14 mouse cellular contexts compared by ENCODE assay signal in the genomic region with DNA sequence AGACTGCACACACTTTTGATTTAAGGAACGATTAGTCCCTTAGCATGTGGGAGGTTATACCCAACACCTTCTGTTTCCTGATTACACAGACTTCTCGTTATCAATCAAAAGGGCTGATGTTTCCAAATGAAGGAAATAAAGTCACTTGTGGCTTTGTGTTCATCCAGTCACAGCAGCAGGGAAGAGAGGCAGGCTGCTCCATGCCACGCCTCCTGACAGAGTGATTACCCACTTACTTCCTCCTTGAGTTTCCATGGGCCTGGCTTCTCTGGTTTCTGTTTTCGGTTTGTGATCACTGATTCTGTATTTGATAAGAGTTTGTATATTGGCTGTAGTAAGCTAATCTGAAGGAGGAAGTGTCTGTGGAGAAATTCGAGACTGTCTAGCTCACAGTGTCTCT. TPM values are rescaled to one million over a fixed set of nuclear protein-coding genes. Genes with fewer than 3 reads are reported as not detected.
DNase-seq lines count a peak whose midpoint lies in the region; ATAC-seq and TF ChIP-seq lines count a peak whose summit lies in the region.
"Had no signal": no experiment of that assay in that cellular context is flagged by ENCODE, and none has a peak within 500 bp of the region (broad histone marks: within the 10 kb centered on the region; RNA-seq: fewer than 3 reads in every experiment).

No protein-coding gene starts in this region.

- 0 out of 2 replicates have a peak overlapping the region, but pooled peaks have one; percentile 5 for H3K27ac ChIP-seq in layer of hippocampus, adult 2 months
- H3K27ac ChIP-seq in heart, embryonic 10.5 days, result no peak overlapping the region
- H3K27ac ChIP-seq in gastrocnemius, adult 2 months, result no peak overlapping the region
- H3K27ac ChIP-seq: embryonic facial prominence, embryonic 12.5 days; forebrain, embryonic 15.5 days had no signal

- peak; percentile 96 for ATAC-seq in common myeloid progenitor, adult 5-6 weeks (replicated peaks; ENCODE audit: low read depth, poor library complexity, severe bottlenecking)
- ATAC-seq in megakaryocyte-erythroid progenitor cell, adult 5-6 weeks (replicated peaks; ENCODE audit: low FRiP score, low TSS enrichment, poor library complexity, severe bottlenecking), result peak; percentile 37
- ATAC-seq: forebrain, embryonic 15.5 days; midbrain, embryonic 16.5 days had no signal

- intact Hi-C loops in gastrocnemius, adult 2 months (cut with DNase I), result no loop called here
- intact Hi-C loops in left cerebral cortex, postnatal 10 days (cut with DNase I), result no loop called here

- WGBS in heart, embryonic 10.5 days, result 81% methylated on average over 5 of the region's 5 CpGs

- H3K27me3 ChIP-seq in heart, embryonic 10.5 days (ENCODE audit: insufficient read depth, poor library complexity, severe bottlenecking), result no peaks in the 10 kb centered on the region
- H3K27me3 ChIP-seq: embryonic facial prominence, embryonic 12.5 days; forebrain, embryonic 15.5 days had no signal

- H3K36me3 ChIP-seq in heart, embryonic 10.5 days, result peaks cover 99% of the 10 kb centered on the region

- no peak overlapping the region for H3K4me3 ChIP-seq in layer of hippocampus, adult 2 months
- H3K4me3 ChIP-seq in heart, embryonic 10.5 days, result no peak overlapping the region
- H3K4me3 ChIP-seq in gastrocnemius, adult 2 months, result no peak overlapping the region
- H3K4me3 ChIP-seq: embryonic facial prominence, embryonic 12.5 days; forebrain, embryonic 15.5 days had no signal

- no peak for DNase-seq in layer of hippocampus, adult 2 months (ENCODE audit: low spot score in 2 of 2)
- DNase-seq in layer of hippocampus, adult 9-10 months (ENCODE audit: low spot score), result no peak
- peak; percentile 45 to 52 for DNase-seq in B cell, adult 2 months
- DNase-seq in heart, embryonic 10.5 days (ENCODE audit: low spot score), result no peak
- no peak for DNase-seq in gastrocnemius, adult 2 months
- no peak for DNase-seq in left cerebral cortex, postnatal 10 days (ENCODE audit: extremely low spot score in 1 of 2, low spot score in 2 of 2)
- DNase-seq: adrenal gland, postnatal 36 days; cerebellum, adult 2 months; gastrocnemius, postnatal 25 days had no signal

- TF ChIP-seq CTCF in layer of hippocampus, adult 2 months (conservative IDR thresholded peaks at IDR 0.05), result no peak
- no peak for TF ChIP-seq CTCF in gastrocnemius, adult 2 months (IDR thresholded peaks at IDR 0.05)

- no peaks in the 10 kb centered on the region for H3K9me3 ChIP-seq in heart, embryonic 10.5 days
- H3K9me3 ChIP-seq: embryonic facial prominence, embryonic 12.5 days; forebrain, embryonic 15.5 days had no signal

- H3K4me1 ChIP-seq in heart, embryonic 10.5 days, result peaks cover 11% of the 10 kb centered on the region; the same call in 1 of the 2 replicates
- H3K4me1 ChIP-seq: embryonic facial prominence, embryonic 12.5 days had no signal

RNA-seq across cellular contexts. Expression of gene Acp6, which starts 52.6 kb away (rescaled TPM):
- total RNA-seq in layer of hippocampus, adult 2 months (2021), result 10 to 100 TPM; 35.9 to 37.7 TPM
- 26.3 and 27.3 TPM in 2 replicates for total RNA-seq in common myeloid progenitor, adult 5-6 weeks (2017)
- total RNA-seq in megakaryocyte-erythroid progenitor cell, adult 5-6 weeks (2014; fragmentation: Nextera tagmentation), result 52.5 and 68.5 TPM in 2 replicates
- 26.0 and 39.8 TPM in 2 replicates for total RNA-seq in megakaryocyte-erythroid progenitor cell, adult 5-6 weeks (2017)
- 54.0 and 66.9 TPM in 2 replicates for polyA plus RNA-seq in heart, embryonic 10.5 days (2016; fragmentation: Nextera tagmentation; extraction: Ambion mirVana)
- total RNA-seq in gastrocnemius, adult 2 months (2021), result 10 to 100 TPM; 23.5 to 27.0 TPM
- total RNA-seq in left cerebral cortex, postnatal 10 days (2021), result 10 to 100 TPM; 14.2 to 17.8 TPM

Comparison
In these comparisons a context has a peak if more than half of its experiments do, and no peak if none do; other contexts are left out.
1. DNase-seq: peak in B cell, adult 2 months (2 of 2); none in layer of hippocampus, adult 2 months (0 of 2), layer of hippocampus, adult 9-10 months (single experiment), heart, embryonic 10.5 days (single experiment), gastrocnemius, adult 2 months (single experiment) and left cerebral cortex, postnatal 10 days (0 of 2).